Mouse (Mus musculus): Measurements from ENCODE around the gene Etl4.

DNA sequence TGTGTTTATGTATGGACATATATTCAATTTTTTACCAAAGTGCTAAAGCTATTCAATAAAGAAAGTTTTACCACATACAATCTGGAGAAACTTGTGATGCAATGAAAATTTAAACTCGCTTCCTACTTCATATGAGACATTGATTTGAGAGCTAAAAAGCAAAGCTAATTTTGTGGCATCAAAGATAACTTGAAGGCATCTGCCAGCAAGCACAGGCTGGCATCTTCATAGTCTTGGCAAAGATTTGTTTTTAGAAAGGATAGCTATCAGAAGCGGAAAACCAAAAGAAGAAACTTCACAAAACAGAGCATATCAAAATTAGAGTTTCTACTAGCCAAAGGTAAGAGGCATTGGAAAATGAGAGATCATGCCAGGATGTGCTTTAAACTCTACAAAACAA lies 306.7 kb downstream of the Etl4 start:
- no peak for TF ChIP-seq GATA1 (IDR thresholded peaks at IDR 0.05; ENCODE audit: low read length)
- no peak for TF ChIP-seq TAL1 (IDR thresholded peaks at IDR 0.05; ENCODE audit: low read length)

Measured in erythroblast, embryonic 14.5 days (primary cell).